Mouse (Mus musculus): ENCODE measurements around the gene Nckap5.

Nckap5 gene

DNA sequence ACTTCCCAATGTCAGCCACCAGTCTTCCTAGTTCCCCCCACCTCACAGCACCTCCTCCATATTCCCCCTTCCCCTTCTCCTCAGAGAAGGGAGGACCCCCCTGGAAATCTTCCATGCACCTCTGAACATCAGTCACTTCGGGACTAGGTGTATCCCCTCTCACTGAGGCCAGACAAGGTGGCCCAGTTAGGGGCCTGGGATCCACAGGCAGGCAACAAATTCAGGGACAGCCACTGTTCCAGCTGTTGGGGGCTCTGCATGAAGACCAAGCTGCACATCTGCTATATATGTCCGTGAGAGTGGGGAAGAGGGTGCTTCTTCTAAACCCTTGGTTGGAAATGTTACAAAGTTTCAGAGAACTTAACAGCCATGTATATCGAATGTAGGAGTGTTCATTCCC is 28.2 kb downstream of the Nckap5 start:
- TF ChIP-seq GATA4 (IDR thresholded peaks at IDR 0.05; ENCODE audit: insufficient replicate concordance, low read length): no peak

DNA sequence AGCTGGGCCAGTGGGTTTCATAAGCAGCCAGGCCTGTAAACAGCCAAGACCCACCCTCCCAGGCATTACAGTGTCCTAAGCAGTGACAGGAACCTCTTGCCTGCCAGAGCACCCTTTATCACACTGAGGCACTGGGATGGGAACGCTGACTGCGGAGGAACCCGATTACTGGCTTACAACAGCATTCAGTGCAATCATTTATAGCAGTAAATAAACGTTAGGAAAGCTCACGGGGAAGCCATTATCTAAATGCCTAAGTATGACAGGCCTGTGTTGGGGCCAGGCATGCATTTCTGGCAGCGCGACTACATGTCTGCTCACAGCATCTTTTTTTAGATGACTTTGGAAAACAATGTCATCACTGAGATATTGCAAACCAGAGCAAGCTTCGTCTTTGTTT is 28.9 kb downstream of the Nckap5 start:
- no peak for TF ChIP-seq GATA4 (IDR thresholded peaks at IDR 0.05; ENCODE audit: insufficient replicate concordance, low read length)

DNA sequence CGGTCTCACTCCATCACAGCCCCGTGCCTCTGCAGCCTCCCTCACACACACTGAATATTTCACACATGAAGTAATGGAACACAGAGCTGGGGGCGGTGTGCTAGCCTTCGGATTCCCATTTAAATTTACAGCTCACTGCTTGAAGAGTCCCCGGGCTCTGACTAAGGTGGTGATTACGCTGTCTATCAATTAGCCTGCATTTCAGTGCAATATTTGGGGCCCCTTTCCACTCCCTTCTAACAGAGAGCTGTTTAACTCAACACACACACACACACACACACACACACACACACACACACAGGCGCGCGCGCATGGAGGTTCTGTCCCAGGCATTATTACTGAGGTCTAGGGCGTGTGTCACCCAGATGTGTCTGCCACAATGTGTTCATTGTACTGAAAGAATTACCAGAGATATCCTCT is 31.2 kb downstream of the Nckap5 start:
- no peak for TF ChIP-seq GATA4 (IDR thresholded peaks at IDR 0.05; ENCODE audit: insufficient replicate concordance, low read length)

DNA sequence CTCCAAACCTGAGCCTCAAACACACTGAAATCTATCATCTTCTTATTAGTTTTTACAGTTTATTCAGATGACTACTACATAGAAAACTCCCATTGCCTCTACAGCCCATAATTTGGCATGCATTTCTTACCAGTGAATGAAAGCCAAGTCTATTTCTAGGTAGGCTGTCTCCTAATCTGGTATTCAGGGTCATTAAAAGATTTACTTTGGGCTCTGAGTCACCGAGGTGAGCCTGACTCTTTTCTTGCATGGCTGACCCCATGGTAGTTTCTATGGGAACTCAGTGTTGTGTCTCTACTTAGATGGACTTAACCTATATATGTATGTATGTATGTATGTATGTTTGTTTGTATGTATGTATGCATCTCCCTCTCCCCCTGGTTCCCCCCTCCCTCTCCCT is 63.6 kb downstream of the Nckap5 start:
- no peak for TF ChIP-seq GATA4 (IDR thresholded peaks at IDR 0.05; ENCODE audit: insufficient replicate concordance, low read length)

DNA sequence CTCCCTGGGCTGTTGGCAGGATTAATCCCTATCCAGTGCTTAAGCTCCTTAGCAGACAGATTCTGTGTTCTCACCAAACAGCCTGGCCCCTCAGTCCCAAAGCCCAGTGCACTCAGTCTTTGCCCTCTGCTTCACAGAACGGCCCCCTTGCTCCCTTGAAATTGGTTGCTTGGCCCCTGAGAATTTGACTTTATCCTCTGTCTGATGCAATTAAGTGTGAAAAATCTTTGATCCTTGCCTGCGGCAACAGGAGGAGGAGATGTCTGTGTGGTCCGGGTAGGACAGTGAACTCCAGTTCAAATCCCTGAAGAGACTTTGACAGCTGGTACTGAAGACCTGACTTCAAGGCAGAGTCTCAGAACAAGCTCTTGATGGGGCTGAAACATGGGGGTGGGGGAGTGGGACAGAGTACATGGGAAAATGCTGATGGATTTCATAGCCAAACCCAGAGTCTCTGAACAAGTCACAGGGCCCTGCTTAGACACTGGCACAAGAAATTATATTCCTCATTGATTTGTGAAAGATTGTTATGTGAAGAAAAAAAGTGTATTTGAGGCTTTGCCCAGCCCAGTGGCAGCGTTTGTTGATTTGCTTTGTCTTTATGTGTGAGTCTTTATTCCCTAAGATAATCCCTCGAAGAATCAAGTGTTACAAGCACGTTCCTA is 65.0 kb downstream of the Nckap5 start:
- no peak for TF ChIP-seq GATA4 (IDR thresholded peaks at IDR 0.05; ENCODE audit: insufficient replicate concordance, low read length)

DNA sequence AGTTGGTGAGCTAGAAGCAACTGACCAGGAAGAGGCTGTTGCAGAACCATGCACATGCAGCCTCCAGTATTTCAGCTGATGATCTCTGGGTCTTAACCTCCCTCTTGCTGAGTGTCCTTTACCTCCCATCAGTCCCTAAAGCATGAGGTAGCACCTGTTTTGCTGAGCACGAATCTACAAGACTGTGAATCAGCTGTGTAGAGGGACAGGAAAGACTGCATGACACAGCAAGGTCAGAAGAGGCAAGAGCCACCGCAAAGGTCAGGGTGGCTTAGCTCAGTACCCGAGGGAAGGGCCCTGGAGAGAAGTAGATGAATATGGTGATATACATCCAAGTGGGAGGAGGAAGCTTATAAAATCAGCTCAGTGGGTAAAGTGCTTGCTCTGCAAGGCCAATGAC is 66.4 kb downstream of the Nckap5 start:
- TF ChIP-seq GATA4 (IDR thresholded peaks at IDR 0.05; ENCODE audit: insufficient replicate concordance, low read length): no peak

DNA sequence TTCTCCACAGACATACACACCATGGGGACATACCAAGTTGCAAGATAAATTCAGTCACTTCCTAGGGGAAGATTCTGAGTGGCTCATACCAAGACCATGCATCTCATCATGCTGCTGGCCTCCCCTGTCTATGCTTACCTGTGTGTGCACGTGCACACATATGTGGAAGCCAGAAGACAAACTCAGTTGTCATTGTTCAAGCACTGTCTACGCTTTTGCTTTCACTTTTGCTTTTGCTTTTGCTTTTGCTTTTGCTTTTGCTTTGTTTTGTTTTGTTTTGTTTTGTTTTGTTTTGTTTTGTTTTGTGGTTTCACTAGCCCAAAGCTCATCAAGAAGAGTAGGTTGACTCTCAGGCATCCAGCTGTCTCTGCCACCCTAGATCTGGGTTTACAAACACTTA is 67.4 kb downstream of the Nckap5 start:
- TF ChIP-seq GATA4 (IDR thresholded peaks at IDR 0.05; ENCODE audit: insufficient replicate concordance, low read length): no peak

DNA sequence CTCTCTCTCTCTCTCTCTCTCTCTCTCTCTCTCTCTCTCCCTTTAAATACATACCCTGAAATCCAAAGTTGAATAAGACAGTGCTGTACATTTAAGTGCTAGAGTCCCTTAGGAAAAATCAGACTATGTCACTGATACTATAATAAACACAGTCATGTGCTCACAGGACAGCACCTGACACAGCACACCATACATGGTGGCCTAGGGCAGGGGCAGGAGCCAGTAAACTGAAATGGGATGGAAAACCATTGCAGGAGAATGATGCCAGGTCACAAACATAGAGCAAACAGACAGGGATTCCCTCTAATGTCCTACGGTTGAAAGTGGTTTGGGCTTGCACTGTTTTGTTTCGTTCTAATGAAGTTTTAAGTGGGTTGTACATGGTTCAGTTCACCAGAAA is 70.2 kb downstream of the Nckap5 start:
- TF ChIP-seq GATA4 (IDR thresholded peaks at IDR 0.05; ENCODE audit: insufficient replicate concordance, low read length): no peak

DNA sequence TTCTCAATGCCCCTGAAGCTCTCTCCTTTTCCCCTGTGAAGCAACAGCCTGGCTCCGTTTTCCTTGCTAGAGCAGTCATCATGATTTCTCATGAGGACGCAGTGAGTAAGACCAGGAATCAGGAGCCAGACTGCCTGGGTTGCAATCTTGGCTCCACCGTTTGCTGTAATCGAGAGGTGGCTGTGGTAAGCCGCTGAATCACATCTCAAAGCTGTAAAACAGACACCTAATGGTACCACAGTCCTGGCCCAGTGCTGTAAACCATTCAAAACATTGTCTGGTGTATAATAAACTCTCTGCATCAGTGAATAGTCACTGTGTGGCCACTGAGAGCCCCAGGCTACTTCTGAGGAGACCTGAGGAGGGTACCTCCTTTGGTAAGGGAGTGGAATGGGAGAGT is 74.9 kb downstream of the Nckap5 start:
- no peak for TF ChIP-seq GATA4 (IDR thresholded peaks at IDR 0.05; ENCODE audit: insufficient replicate concordance, low read length)

DNA sequence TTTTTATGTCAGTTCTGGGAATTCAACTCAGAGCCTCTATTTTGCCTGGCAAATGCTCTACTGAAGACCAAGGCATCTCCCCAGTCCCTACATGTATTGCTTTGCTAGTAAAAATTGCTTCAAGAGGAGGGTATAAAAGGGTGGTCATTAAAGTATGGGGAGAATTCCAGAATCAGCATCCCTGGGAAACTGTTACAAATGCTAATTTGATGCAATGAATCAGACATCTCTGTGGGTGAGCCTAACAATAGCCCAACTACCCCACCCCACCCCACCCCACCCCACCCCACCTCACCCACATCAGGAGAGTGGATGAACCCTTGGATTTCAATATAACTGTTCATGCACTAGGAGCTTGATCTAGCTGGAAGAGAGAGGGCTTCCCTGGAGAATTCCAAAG is 77.0 kb downstream of the Nckap5 start:
- TF ChIP-seq GATA4 (IDR thresholded peaks at IDR 0.05; ENCODE audit: insufficient replicate concordance, low read length): no peak

DNA sequence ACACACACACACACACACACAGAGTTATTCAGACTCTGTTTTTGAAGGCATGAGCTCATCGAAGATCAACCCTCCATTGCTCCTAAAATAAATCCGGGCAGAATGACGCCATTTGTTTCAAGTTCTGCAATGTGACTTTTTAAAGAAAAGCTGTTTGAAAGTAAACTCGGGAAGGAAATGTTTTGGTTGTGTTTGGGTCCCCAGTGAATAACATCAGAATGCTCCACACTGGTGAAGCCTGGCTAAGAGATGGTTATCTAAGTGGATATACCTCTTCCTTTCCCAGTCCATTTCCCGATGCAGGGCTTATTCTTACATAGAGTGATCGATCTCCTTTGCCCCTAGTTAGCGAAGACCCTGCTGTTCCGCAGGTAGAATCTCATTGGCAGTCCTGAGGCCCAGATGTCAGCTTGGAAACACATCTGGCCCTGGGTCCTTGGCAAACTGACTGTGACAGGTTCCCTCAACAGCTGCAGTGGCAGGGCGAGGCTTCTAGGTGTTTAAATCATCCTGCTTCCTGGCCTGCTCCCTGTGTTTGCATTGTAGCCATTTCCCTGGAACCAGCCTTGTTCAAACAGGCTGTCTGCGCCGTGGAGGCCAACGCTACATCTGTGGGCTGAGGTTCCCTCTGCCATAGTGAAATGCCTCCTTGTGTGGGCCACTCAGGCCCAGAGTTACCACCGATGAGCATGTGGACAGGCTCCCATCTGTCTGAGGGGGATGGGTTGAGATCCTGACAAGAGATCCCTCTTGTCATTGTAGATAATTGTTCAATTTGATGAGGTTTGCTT is 78.2 kb downstream of the Nckap5 start:
- TF ChIP-seq GATA4 (IDR thresholded peaks at IDR 0.05; ENCODE audit: insufficient replicate concordance, low read length): no peak

DNA sequence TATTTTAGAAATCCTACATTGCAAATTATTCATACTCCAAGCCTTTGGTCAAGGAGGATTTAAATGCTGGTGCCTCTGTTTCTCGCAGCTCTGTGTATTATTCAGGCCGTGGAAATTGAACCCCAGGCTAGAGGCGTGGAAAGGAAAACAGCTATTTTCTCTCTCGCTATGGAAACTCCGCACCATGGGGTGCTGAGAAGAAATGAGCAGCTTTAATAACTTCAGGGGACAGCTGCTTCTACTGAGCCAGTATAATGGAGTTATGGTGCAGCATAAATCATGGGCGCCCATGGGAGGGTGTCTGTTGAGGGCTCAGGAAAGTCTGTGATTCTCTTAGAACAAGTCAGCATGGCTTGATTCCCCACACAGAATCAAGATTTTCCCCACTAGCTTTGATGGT is 79.5 kb downstream of the Nckap5 start:
- no peak for TF ChIP-seq GATA4 (IDR thresholded peaks at IDR 0.05; ENCODE audit: insufficient replicate concordance, low read length)

DNA sequence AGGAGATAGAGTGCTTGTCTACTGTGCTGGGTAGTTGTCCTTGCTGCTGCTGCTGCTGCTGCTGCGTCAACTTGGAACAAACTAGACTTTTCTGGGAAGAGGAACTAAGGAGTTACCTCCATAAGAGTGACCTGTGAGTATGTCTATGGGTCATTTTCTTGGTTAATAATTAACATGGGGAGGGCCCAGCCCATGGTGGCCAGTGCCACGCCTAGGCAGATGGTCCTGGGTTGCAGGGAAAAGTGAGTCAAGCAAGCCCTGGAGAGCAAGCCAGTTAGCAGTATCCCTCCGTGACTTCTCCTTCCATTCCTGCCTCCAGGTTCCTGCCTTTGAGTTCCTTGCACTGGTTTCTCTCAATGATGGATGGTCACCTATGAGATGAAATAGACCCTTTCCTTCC is 80.4 kb downstream of the Nckap5 start:
- TF ChIP-seq GATA4 (IDR thresholded peaks at IDR 0.05; ENCODE audit: insufficient replicate concordance, low read length): no peak

DNA sequence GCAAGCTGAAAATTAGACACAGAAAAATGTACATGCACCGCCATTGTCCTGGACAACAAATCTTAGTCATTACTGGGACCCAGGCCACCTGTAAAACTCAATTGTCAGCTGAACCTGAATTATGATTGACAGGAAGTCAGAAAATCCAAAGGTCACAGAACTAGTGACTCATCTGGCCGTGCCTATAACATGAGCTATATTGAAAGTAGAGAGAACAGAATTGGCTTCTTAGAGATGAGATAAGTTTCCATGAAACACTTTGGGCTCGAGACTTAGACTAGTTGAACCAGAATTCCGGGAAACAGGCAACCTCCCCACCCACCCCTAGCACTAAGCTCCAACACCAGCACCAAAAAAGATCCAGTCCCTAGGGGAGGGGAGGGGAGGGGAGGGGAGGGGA is 82.7 kb downstream of the Nckap5 start:
- TF ChIP-seq GATA4 (IDR thresholded peaks at IDR 0.05; ENCODE audit: insufficient replicate concordance, low read length): no peak

DNA sequence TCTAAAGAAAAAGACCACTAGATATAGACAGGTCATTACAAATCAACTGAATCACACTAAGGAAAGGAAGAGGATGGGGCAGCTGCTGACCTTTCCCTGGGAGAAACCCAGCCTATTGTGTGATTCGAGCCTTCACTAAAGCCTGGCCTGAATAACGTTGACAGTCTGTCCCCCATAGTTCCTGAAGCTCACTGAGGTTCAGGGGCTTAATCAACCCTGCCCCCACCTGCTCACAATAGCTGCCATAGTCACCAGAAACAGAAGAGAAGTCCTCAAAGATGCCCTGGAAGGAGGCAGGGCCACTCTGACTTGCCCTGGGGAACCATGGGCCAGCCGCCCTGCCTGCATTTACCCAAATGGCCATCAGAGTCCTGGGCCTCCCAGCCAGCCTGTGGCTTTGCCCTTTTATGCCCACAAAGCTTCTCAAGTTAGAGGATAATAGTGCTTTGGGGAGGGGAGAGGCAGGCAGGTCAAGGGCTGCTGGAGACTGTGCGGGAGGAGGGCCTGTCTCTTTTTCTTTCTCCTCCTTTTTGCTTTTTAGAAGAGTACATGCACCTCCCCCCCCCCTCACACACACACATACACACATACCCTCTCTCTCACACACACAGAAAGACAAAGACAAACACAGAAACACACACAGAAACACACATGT is 85.0 kb downstream of the Nckap5 start:
- no peak for TF ChIP-seq GATA4 (IDR thresholded peaks at IDR 0.05; ENCODE audit: insufficient replicate concordance, low read length)

DNA sequence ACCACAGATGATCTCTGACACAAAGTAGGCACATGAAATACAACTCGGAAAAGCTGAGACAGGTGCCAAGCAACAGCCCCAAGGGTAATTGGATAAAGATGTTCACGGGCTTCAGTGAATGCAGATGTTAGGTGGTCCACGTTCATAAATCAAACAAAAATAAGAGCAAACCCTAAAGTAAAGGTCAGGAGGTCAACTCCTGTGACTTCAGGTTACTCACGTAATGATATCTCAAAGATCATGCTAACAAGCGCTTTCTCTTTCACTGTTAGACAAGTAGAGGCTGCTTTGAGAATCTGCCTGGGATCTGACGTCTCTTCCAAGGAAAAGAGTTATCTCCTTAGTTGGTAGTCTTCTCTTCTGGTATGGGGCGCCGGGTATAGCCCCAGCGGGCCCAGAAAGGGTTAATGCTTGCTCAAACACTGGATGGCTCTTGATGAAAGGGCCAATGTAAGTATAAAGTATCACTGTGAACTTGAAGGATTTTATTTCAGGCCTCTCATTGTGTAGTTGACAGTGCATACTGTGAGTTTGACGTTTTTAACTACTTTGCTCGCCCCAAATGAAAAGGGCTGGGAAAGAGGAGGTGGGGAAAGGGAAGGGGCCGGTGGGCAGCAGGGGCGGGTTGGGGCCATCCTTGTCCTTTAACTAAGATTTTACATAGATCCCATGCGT is 85.8 kb downstream of the Nckap5 start:
- no peak for TF ChIP-seq GATA4 (IDR thresholded peaks at IDR 0.05; ENCODE audit: insufficient replicate concordance, low read length)
